Mouse (Mus musculus) R1 (cell line): ENCODE data around the gene Ptges3.

Source experiments
- DNase-seq: peaks from one replicate; pipeline ENCODE4 v3.0.0-alpha.2; 2018; ENCODE audit warnings: low read depth, low spot score

Gene Ptges3

DNA sequence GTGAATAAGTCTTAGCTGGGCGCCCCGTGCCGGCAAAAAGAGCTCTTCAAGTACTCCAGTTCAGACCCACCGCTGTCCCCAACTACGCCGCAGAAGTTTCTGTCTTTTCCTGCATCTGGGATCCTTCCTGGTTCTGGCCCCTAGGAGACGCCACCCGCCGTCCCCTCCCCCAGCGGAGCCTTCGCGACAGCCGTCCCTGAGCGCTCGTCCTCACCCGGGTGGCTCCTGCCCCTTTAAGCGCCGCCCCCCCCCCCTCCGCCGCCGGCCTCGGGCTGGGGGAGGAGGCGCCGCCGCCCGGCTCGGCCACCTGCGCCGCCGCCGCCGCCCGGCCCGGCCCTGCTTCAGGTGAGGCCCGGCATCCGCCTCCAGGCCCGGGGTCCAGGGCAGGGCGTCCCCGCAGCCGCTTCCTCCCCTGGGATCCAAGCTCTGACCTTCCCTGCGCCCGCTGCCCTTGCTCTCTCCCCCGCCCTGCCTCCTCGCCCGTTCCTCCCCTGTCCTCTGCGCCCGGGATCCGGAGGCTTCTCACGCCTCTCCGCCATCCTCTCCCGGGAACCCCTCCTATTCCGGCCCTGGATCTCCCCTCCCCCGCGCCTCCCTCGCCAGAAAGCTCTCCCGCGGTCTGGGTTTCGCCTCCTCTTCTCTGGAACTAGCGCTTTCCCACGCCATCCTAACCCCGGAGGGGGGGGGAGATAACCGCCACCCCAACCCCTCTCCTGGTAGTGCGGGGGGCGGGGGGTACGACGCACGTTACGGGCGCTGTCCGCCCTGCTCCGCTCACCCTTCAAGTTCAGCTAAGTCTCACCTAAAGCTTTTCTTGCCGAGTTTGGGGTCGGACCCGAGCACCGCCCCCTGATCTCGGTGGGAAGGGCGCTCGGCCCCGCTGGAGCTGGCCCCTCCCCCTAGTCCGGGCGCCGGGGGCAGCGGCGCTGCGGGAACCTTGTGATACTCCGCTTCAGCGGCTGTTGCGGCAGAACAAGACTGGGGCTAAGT is 34.0 kb downstream of the Ptges3 start:
- peak; percentile 87 for DNase-seq

DNA sequence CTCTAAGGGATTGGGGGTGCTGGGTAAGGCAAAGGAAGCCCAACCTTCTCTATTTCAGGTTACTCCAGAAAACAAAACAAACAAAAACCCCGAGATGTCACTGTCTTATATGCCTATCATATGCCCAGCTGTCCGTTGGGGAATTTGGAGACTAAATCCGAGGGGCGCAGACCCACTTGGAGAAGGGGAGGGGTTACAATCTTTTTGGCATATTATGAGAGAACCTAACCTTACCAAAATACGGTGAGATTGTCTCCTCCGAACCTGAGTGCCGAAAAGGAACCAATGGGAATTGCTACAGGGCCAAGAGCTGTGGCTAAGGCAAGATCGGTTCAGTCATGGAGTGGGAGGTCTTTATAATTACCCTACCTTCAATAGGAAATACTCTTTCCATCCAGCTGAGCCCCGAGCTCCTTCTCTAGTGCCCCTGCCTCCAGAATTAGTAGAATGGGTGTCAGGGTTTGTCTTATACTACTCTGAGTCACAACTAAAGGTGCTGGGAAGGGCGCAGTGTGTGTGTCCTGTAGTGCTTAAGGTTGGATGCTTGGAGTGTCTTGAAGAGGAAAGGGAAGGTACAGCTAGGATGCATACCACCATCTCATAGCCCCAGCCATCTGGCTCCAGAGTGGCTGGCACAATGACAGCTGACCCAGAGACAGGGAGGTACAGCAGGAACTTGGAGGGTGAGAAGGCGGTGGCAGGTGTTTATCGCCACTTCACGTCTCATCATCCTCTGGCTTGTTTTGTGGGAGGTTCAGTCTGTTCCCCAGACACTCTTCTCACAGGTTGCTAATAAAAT is 34.9 kb downstream of the Ptges3 start:
- DNase-seq: no peak

DNA sequence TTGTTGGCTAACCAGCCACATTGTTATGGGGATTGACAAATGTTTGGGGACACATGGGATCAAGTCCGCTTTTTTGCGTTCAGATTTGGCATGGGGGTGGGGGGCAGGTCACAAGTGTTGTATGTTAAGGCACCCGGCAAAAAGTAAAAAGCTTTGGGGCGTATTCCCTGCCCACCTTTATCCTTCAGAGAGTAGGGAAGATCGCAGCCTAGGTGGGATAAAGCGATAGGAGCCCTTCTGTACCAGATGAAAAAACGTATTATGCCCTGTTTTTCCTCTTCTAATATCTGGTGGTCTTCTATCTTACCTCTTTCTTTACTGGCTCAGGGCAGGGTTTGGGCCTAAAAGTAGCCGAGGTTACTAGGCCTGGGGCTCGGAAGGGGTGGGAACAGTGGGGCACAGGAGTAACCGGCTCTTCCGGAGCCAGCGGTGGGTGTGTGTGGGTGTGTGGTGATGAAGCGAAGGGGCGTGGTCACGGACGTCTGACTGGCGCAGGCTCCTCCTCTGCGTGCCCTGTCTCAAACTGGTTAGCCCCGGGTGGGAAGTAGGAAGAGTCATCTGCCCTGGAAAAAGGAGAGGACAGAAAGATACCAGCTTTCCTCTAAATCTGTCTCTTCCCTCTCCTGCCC is 35.7 kb downstream of the Ptges3 start:
- peak; percentile 96 for DNase-seq

DNA sequence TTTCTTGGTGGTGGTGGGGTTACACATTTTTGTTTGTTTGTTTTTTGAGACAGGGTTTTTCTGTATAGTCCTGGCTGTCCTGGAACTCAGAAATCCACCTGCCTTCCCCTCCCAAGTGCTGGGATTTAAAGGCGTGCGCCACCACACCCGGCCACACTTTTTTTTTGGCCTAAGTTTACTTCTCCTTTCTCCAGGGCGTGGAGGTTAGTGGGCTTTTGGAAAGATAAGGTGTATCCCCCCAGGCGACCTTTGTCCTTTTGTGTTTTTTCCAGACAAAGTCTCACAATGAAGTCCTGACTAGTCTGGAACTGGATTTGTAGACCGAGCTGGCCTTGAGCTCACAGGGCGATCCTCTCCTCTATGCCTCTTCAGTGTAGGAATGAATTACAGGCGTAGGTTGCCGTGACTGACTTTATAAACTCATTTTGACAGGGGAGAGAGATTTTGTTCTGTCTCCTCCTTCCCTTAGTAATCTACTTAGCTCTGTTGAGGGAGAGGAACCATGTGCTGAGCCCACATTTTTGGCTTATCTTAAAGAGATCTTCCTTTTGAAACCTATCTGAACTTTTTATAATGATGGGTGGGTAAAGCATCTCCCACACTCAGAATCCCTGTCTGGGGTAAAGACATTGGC is 36.4 kb downstream of the Ptges3 start:
- peak; percentile 69 for DNase-seq

DNA sequence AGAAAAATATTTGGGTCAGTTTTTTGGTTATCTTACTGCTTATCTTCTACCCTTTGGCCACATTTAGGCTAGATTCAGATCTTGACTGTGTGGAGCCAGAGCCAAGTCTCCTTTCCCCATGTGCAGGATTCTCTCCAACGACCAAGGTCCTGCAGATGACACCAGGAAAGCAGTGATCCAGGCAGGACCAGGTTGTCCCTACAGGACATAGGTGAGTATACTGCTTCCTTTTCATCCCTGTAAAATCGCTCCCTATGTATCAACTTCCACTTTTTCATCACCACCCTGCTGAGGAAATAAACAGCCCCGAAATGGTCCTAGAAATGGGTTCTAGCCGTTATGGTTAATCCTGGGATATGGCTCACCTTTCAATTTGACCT is 37.5 kb downstream of the Ptges3 start:
- no peak for DNase-seq

DNA sequence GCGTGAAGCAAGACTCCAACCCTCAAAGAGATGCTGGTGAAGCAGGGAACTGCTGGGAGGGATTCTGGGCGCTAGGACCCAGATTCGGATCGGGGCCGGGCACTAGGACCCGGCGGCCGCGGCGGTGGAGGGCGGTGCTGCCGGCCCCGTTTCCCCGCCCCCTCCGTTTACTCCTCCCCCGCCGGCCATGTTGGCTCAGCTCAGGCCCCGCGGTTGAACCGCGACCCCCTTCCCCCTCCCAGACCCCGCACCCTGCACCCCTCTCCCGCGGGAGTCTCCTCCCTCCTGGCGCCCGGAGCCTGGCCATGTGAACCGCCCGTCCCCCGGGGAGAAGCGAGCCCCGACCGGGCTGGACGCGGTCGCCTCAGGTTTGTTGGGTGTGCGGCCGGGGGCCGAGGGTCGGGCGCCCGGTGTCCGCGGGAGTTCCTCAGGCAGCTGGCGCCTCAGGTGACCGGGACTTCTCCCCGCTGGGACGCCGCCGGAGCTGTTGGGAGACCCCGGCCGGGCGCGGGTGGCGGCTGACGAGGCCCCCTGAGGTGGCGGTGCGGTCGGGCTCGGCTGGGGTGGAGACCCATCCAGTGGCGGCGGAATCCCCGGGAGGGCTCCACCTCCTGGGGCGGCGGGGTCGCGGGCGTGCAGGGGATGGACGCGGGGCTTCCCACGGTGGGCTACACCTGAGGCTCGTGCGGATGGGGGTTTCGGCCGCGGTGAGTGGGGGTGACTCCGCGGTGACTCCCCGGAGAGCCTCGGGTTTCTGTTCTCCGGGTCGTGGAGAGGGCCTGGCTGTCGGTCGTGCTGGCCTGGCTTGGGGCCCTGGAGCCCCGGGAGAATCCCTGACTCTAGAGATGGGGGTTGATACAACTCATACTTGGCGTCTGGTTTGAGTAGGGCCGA is 38.2 kb downstream of the Ptges3 start:
- peak; percentile 90 for DNase-seq

DNA sequence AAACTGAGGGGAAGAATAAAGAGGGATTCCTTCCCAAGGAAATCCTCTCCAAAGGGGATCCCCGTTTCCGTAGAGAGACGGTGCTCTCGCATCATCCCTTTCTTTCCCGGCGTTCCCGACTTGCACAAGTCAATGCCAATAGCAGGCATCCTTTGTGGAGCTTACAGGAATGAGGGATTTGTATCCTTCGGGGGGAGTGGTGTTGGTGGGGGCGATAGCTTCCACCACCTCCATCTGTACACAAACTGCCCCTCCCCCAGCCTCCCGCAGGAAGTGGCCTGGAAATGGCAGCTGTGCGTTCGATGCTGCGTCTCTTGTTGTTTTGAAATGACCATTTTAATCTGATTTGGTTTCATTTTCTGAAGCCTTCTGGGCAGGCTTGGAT is 38.8 kb downstream of the Ptges3 start:
- peak; percentile 68 for DNase-seq

DNA sequence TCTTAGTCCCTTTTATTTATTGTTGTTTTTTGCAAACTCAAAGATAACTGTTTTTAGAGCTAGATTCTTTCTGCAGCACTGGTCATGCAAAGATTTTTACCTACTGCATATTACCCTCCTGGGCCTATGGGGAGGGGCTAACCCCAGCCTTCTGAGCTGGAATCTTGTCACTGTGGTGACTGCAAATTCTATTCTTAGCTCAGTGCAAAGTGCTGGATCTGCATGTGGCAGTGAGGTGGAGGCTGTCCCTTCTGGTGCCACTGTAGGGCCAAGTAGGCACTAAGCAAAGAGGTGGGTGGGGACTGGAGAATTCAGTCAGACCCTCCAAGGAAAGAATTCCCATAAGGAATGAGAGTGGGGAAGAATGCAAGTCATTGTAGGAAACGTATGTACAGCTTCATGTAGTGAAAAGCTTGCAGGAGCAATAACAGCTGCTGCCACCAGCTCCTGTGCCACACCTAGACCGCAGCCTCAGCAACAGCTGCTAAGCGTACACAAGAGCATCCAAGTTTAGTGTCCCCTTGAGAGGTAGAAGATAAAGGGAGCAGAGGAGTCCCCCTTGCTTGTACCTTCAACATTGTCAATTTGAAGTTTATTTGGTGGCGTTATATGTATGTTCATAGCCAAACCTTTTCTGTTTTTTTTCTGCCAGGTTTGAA is 51.5 kb downstream of the Ptges3 start:
- no peak for DNase-seq

DNA sequence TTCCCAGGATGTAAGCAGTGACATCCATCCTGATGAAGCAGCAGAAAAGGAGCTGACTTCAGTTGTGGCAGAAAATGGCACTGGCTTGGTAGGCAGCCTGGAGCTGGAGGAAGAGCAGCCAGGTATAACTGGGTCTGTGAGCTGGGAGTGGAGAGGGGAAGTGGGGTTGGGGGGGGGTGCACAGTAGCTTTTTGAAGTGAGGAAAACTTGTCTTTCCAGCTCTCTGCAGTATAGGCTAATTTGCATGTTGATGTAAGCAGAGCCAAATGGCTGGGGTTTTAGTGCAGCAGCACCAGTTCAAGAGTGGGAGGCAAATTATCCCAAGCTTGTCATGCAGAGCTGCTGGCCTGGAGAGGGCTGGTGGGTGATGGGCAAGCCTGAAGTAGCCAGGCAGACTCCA is 52.5 kb downstream of the Ptges3 start:
- DNase-seq: no peak

DNA sequence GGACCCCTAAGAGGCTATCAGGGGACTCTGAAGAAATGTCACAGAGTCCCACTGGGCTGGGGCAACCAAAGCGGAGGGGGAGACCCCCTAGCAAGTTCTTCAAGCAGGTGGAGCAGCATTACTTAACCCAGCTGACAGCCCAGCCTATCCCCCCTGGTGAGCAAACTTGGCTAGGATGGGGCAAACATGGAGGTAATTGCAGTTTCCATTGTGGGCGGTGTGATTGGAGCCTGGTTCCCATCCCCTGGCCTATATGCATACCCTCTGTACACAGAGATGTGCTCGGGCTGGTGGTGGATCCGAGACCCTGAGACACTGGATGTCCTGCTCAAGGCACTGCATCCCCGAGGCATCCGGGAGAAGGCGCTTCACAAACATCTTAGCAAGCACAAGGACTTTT is 65.1 kb downstream of the Ptges3 start:
- DNase-seq: no peak

DNA sequence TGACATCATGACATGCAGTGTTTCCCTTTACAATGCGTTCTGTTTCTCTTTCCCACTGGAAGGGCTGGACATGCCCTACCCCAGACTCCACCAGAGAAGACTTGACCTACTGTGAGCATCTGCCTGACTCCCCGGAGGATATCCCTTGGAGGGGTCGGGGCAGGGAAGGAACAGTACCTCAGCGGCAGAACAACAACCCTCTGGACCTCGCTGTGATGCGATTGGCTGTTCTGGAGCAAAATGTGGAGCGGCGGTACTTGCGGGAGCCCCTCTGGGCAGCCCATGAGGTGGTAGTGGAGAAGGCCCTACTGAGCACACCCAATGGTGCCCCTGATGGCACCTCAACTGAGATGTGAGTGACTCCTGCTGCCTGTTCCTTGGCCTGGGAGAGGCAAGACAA is 66.1 kb downstream of the Ptges3 start:
- no peak for DNase-seq

DNA sequence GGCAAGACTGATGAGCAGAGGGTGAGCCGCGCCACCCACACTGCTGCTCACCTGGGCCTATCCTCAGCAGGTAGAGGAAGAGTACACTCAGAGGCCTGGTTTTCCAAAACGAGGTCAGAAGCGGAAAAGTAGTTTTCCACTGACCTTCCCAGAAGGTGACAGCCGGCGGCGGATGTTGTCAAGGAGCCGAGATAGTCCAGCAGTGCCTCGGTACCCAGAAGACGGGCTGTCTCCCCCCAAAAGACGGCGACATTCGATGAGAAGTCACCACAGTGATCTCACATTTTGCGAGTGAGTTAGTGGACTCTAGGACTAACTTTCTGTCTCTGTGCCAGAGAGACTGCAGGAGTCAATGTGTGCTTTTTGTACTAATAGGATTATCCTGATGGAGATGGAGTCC is 67.2 kb downstream of the Ptges3 start:
- DNase-seq: no peak
